Mouse (Mus musculus): ENCODE data around the gene Lrfn1.

- TF ChIP-seq CTCF (IDR thresholded peaks at IDR 0.05; ENCODE audit: extremely low read depth, insufficient read depth, insufficient read length, insufficient replicate concordance) (no peak), POLR2A (IDR thresholded peaks at IDR 0.05; ENCODE audit: low read depth, low read length) (no peak)
Observed at GRCm38 (mm10) chr7:28505585-28505984, 53.8 kb downstream of the Lrfn1 start.
